Mouse (Mus musculus): ENCODE measurements at regions not wholly inside any gene's neighbourhood (a gene's known extent, or its start where the extent isn't known, plus 50 kb on each side); places are given as distances from the start of the nearest gene placed in this dataset.

DNA sequence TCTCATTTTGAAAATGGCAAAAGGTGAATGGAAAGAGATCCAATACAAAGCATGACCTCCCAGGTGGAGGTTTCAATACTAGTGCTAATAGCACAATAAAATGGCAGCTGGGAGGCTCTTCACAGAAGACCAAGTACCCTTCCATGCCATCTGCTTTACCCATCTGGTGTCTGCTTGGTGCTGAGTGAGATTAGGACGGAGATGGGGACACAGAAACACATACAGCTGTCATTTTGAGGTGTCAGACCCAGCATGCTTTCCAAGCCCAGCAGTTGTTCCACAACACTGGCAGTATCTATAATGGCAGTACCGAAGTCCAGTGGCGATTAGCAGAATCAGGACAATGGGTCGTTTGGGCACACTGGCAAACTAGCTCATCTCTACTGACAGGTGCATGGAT lies 118.9 kb upstream of the 1700064H15Rik start:
- no peak for DNase-seq (ENCODE audit: low spot score)

DNA sequence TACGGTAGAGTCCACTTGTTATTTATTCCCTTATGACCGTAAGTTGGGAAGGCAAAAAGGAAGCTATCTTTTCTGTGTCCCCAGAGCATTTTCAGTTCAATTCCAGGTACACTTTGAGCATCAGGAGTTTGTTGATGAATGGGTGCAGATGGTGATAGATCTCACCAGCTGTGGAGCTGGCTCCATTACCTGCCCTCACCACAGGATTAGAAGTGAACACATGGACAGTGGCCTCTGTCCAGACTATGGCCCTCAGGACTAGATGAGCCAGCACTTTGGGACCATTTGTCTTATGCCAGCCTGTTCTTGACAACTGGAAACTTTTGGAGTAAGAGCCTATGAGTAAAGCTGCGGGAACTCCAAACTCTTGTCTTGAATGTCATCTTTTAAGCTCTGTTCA lies 123.5 kb upstream of the 1700064H15Rik start:
- DNase-seq (ENCODE audit: low spot score), result no peak

DNA sequence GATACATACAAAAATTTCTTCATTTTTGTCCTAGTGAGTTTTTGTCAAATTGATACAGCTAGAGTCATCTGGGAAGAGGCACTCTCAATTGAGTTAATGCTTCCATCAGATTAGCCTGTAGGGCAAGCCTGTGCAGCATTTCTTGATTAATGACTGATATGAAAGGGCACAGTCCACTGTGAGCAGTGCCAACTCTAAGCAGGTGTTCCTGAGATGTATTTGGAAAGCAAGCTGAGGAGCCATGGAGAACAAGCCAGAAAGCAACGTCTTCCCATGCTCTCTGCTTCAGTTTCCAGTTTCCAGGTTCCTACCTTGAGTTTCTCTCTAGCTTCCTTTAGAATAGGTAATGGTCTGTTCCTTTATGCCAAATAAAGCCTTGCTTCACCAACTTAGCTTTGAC lies 125.5 kb upstream of the 1700064H15Rik start:
- DNase-seq (ENCODE audit: low spot score), result no peak

DNA sequence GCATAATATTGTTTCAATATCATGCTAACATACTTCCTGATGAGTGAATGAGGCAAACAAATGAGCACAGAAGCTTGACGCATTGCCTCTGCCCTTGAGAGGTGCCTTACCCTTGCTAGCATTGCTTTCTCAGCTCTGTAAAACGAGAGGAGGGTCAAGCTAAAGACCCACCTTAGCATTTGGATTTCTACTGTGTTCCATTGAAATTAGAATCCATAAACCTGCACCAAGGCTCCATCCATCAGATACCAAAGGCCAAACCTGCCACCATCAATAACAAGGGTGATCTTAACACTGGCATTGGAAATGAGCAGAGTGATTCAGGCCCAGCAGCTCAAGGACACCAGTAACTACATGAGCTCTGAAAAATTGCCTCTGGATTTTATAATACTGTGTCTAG lies 126.2 kb upstream of the 1700064H15Rik start:
- no peak for DNase-seq (ENCODE audit: low spot score)

DNA sequence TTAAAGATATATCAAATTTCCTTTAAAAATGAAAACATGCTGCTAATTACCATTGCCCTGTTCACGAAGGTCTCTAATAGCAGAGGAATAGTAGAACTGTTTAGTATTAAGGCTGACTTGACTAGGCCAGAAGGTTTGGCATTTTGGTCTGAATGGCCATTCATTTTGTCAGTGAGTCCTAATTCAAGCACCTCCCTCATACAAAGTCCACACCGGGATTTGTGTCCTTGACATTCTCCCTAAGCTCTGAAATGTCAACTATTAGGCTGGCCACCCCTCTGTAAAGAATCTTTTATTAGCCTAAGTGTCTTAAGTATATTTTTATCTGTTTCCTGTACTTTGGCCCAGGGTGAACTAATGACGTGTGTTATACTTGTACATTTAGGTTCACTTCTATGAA lies 126.7 kb upstream of the 1700064H15Rik start:
- DNase-seq (ENCODE audit: low spot score), result no peak

DNA sequence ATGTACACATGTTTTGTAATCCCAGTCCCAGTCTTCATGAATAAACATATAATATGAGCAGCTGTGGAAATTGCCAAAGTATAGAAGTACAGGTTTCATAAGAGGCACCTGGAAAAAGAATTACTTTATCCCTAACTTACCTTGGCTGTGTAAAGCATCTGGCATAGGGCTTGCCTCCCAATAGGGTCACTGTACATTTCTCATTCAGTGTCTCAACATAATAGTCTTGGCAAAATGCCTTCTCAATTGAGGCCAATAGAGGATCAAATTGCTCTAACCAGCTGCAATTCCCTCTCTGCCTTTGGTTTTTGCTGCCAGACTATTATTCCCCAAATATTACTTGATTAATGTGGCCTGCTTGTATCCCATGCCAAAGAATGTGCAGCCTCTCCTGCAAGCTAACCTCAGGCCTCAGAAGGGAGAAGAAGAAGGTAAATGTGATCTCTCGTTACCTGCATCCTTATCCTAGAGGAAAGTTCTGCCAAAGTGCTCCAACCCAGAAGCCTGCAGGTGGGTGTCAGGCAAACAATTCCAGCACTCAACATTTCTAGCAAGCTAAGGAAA lies 158.2 kb upstream of the Cp start:
- no peak for DNase-seq (ENCODE audit: low spot score)

DNA sequence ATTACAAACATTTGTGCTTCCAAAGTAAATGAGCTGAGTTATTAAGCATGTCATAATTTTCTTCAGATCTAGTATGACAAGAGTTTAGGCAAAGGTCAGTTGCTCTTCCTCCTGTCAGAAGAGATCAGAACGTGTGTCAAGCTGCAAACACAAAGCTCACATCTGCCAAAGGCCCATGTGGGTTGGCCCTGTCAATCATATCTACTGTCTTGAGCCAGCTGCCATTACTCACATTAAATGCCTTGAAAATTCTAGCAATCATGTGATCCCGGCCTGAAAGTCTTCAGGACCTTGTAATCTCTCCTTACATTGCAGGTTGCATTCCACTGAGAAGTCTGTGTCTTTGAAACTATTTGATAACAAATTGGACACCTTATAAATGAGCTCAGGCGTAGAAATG lies 146.8 kb upstream of the Cp start:
- DNase-seq (ENCODE audit: low spot score), result no peak

DNA sequence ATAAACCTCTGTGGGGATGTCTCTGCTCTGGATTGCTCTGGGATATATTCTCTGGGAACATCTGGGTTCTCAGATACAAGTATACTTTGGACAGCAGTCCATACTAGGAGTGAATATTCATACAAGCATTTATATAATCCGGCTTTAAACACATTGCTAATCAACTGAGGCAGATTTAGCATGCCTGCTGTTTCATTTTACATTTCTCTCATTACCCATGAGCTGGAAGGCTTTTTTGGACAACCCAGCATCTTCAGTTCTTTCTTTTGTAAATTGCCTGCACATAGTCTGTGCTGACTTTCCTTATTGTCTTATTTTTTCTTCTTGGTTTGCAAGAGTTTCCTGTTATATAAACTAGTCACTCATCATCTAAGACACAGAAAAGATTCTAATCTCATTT lies 131.9 kb upstream of the Cp start:
- no peak for DNase-seq (ENCODE audit: low spot score)

DNA sequence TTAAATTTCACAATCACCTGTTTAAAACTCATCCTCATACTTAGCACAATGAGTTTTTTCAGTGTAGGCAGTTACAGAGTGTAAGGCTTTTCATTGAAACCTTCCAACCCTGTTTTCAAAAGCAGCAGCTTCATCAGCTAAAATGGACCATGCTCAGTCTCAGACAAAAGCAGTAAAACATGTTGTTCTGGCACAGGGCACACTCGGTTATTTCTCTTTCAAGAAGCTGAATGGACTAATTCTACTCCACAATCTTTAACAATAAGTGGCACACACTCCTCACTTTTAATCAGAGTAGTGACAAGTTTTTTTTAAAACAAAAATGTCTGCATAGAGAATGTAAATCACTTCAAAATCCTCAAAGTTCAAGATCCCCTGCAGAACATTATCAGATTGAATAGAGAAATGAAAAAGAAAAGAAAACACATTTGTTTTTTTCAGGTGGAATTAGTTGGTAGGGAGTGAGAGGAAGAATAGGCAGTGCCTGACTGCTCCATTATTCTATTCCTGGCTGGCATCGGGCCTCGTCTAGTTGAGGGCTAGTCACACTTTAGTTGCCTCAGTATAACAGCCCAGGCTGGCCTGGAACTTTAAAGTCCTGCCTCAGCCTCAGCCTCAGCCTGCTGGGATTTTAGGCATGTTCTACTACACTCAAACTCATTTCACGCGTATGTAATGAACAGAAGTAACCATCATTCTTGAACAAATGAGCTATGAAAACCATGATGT lies 128.2 kb upstream of the Cp start:
- DNase-seq (ENCODE audit: low spot score), result no peak

DNA sequence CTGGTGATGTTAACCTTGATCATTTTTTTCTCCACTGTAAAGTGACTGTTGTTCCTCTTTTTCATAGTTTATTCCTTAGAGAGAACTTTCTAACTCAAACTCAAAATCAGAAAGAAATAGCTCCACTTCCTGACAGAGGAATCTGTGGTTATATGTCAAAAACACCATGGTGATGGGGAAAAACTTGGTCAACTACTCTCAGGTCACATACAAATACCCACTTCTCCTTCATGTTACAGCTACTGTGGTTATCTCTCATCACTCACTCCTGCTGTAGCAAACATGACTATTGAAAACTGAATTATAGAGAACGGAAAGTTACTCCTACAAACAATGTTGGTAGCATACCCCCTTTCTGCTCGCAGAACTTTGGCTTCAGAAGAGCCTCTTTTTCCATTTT lies 127.1 kb upstream of the Cp start:
- DNase-seq (ENCODE audit: low spot score), result no peak

DNA sequence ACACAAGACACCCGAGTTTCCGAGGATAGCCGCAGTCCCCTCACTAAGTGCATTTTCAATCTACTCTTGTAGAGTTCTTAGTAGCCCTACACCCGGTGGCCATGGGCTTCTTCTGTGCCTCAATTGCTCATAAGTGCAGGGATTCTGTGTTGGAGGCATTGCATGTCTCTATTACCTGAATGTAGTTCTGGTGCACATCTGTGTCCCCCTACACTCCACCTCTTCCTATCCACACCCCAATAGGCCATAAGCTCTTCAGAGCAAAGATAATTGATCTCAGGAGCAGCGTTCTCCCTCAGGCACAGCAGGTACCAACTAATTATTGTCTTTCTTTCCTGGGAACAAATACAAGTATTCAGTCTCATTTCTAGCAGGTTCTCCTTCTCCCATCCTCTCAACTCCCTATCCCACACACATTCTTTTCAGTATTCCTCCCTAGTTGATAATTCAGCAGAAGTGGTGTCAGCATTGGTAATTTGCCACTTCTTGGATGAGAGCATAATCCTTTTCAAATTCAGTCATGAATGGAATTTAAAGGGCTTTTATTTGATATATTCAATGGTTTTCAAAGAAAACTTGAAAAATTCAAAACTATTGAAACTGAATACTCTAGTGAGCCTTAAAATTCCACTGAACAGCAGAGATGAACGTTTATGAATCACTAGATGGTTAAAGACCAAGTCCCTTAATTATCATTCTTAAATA lies 108.7 kb upstream of the Cp start:
- no peak for DNase-seq (ENCODE audit: low spot score)

DNA sequence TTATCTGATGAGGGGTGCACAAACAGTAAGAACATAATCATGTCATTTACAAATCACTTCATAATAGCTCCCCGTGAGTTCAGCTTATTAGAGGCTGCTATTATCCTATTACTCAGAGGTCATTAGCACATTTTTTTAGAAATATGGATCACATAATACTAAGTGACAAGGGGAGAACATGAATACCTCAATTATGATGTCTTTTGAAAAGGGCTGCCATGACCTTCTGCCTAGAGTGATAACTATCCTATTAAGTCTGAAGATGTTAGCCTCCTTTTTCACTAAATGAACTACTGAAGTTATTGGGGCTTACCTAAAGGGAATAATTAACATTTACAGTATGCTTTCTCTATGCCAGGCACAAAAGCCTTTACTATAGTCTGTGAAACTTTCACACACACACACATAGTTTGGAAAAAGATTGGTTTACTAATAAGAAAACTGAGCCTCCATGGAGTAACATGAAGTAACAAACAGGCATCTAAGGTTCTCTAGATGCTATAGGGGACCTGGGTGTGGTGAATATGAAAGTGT lies 108.1 kb upstream of the Cp start:
- no peak for DNase-seq (ENCODE audit: low spot score)

DNA sequence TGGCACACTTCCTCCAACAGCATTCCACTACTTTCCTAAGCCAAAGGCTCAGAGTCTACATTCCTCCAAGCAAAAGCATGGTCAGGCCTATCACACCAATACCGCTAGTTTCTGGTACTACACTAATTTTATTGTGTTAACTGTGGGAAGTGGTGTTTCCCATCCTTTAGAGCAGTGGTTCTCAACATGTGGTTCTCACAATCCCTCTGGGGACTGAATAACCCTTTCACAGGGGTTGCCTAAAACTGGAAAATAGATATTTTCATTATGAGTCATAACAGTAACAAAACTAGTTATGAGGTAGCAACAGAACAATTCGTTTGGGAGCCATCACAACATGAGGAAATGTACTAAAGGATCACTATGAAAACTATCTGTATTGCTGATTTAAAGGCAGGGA lies 74.2 kb upstream of the Cp start:
- DNase-seq (ENCODE audit: low spot score), result no peak

DNA sequence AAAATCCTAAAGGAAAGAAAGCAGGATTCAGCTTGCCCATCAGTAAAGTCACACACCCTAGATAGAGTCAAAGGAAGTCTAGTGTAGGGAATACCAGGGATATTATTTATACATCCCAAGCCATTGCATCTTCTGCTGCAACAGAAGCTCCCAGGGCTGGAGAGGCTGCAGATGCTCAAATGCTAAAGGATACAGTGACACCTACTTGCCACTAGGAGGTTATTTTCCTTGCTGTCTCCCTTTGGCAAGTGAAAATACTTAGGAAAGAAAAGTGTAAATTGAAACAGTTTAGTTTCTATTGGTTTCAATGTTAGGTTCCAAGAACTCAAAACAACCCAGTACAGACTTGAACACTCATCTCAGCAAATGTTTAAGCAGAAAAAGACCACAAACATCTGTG lies 68.4 kb upstream of the Cp start:
- no peak for DNase-seq (ENCODE audit: low spot score)

DNA sequence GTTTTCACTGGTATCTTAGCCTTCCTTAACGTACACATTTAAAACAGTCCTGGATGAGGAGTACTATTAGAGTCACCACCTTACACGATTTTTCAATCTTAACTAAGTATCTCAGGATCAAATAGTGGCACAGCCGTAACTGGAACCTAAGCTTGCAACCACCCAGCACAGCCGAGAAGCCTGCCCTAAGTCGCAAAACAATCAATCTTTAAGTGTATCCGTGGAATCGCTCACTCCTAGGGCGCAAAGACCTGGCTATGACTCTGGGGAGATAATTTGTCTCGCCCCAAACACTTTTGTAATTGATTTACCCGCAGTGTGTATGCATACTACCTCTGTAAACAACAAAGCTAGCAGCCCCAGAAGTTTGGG lies 62.6 kb upstream of the Cp start:
- DNase-seq (ENCODE audit: low spot score), result no peak

DNA sequence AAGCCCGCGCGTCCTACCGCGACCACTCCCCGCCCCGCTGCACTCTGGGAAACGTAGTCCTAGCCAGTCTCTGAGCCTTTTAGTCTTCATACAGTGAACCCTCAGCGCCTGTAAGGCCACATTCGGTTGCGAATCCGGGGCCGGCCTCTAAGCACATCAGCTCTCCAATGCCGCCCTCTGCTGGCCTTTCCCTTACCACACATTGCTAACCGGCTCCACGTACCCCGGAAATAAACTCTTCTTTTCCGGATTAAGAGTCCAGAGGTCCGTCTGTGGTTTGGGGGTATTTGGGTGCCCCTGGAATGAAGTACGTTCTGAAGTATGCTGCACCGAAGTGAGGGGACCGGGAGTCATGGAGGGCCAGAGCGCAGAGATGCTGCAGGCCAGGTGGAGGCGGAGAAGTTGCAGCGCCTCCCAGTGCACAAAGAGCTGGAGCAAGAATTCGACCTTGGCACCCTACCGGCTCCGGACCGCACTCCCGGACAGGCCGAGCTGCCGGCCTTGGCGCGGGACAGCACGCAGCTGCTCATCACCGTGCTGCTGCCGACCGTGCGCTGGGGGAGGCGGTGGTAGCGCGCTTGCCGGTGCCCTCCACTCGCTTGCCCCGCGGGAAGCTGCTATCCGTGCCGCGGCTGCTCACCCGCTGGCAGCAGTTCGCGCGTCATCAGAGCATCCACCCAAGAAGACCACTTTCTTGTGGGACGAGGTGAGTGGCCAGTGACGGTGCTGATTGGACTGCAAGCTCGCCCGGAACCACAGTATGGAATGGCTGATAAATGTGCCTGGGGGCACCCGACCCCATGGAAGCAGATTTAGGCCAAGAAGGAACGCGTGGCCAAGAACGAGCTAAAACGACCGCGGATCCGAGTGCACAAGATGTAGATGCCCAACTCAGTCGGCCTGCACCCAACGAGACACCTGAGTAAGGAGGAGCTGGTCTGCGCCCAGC lies 62.0 kb upstream of the Cp start:
- peak; percentile 93 for DNase-seq (ENCODE audit: low spot score)

DNA sequence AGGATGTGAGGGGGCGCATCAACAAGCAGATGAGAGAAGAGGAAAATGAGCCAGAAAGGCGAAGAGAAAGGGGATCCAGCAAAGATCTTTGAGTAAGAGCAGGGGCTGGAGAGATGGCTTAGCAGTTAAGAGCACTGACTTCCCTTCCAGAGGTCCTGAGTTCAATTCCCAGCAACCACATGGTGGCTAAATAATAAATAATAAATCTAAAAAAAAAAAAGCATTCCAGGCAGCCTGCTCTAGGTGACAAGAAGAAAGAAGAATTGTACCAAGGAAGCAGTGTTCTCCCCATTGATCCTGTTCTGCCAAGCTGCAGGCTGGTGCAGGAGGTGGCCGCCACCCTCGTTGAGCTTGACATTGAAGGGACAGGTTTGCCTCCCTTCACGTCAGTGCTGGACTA lies 61.1 kb upstream of the Cp start:
- no peak for DNase-seq (ENCODE audit: low spot score)

DNA sequence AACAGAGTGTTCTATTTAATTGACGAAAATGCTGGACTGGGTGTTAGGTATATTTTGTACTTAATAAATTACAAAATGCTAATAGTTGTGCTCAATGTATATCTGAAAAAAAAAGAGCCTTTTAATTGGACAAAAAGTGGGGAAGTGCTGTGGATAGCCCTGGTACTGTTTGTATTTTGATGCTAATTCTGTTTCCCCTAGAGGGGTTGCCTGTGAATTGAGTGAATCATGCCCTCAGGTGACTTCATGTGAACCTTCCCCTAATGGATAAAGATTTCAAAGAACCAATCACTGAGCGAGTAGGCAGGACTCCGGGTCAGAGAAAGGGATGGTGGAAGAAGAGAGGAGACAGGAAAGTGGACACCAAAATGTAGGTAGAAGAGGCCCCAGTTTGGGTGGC lies 59.7 kb upstream of the Cp start:
- DNase-seq (ENCODE audit: low spot score), result no peak

DNA sequence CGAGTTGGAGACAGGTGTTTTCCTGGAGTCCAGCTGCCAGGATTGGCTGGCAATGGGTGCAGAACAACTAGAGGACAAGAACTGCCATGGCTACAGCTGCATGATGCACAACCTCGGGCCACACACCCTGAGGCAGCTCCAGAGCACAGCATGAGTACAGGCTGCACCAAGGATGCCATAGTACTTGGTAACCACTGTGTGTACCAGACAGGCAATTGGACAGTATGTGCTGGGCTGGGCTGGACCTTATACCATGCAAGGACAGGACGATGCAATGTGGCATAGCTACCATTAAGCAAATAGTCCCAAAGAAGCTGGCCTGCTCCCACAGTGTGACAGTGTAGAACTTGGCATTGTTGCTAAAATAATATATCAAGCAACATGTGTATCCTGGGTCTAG lies 54.6 kb upstream of the Cp start:
- DNase-seq (ENCODE audit: low spot score), result no peak

DNA sequence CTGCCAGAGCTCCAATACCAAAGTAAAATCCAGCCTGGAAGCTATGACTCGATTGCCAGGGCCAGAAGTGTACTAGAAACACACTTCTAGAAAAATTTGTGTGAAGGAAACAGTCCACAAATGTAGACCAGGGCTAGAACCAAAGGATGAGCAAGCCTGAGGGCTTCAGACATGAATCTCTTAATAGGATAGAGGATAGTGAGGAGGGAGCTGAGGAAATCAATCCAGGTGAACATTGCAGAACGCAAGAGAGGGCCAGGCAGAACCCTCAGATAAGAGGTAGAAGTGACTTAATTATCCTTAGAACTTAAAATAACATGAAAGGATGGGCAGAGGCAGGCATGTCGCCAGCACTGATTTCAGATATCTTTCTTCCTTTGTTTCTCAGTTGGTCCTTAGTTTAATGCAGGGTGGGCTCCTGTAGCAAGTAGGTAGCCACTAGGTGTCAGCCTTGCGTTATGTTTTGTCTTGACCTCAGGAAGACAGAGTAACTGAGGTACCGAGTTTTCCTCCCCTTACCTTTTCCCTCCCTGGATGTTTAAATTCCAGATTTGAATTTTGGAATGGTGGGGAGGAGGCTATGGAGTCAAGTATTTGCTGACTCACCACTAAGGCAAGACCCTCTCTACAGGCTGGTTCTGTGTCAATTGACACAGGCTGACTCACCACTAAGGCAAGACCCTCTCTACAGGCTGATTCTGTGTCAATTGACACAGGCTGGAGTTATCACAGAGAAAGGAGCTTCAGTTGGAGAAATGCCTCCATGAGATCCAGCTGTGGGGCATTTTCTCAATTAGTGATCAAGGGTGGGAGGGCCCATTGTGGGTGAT lies 52.2 kb upstream of the Cp start:
- peak; percentile 51 for DNase-seq (ENCODE audit: low spot score)

Measured in thymus, postnatal 0 days (tissue).